Mouse (Mus musculus): Measurements from ENCODE around the gene Rasgrf2. TPM values are rescaled to one million over a fixed set of nuclear protein-coding genes. Genes with fewer than 3 reads are reported as not detected.
"Not testable (repeated sequence)": the region's sequence is repeated elsewhere in the genome, so short reads cannot be mapped to it uniquely, and the experiment has no call there.

The Rasgrf2 gene
- polyA plus RNA-seq (2016; fragmentation: Nextera tagmentation; extraction: Ambion mirVana): 0.64 and 0.88 TPM in 2 replicates

DNA sequence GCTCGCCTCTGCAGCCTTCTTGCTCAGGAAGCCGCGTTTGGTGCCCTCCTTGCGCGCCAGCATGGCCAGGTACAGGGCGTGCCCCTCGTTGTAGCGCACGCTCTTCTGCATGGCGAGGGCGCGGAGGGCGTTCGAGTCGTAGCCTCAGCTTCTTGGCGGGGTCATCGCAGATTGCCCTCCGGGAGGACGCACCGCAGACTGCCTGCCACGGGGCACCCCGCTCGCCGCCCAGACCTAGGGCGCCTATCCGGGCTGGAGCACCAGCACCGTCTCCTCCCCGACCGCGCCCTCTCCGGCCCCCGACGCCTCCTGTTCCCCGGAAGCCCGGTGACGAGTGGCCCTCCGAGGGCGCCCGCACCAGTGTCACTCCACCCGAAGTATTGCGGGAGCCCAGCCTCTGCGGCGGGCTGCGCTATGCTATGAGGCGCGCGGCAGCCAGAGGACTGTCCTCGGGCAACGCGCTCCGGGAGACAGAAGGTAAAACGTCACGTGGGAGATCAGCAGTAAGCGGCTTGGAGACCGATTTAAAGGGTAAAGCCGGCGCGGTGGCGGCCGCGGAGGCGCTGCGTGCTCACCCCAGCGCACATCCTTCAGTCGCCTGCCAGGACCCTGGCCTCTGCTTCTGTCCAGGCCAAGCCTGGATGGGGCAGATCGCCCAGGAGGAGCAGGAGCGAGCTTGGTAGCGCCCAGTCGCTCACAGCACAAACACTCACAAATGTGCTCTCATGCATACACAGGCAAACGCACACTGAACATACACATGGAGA lies at the start of gene Rasgrf2:
Gene Rasgrf2, minus strand, starts transcription at position 273 of the 767 bp plus-strand sequence.
- H3K27ac ChIP-seq: no peak within 1 kb of the TSS
- peak within 1 kb of the TSS; percentile 59 for H3K4me3 ChIP-seq
- H3K4me2 ChIP-seq (replicated peaks): peak within 1 kb of the TSS; percentile 99
- no peaks in the 10 kb centered on the region for H3K9me3 ChIP-seq (replicated peaks)
- H3K36me3 ChIP-seq: no peaks in the 10 kb centered on the region
- WGBS: 2% methylated on average over 67 of the region's 70 CpGs
- H3K27me3 ChIP-seq: peaks cover 32% of the 10 kb centered on the region
- H3K4me1 ChIP-seq: peaks cover 10% of the 10 kb centered on the region
- peak; percentile 95 for ATAC-seq (ENCODE audit: low FRiP score)
- H3K9ac ChIP-seq: peak within 1 kb of the TSS; percentile 58

DNA sequence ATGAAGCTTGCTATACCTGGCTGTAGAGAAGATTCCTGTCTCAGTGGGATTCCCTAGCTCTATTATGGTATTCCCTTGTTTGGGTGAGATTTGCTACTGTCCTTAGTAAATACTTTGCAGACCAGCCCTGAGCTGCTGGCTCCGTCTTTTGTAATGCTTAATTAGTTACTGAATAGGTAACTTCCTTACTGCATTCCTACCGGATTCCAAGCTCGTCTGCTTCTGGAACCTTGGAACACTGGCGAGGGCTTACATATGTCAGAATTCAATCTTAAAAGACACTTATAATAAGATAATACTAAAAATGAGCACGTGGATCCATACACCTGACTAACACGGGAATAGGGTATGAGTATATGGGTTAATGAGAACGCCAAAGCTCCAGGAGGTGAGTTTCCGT lies 41.2 kb upstream of the Rasgrf2 start:
- H3K36me3 ChIP-seq; H3K27me3 ChIP-seq; H3K9ac ChIP-seq; H3K4me1 ChIP-seq; H3K4me2 ChIP-seq (replicated peaks); H3K9me3 ChIP-seq (replicated peaks); ATAC-seq (ENCODE audit: low FRiP score); H3K4me3 ChIP-seq; H3K27ac ChIP-seq: not testable (repeated sequence)
- 82% methylated on average over 8 of the region's 8 CpGs for WGBS

- no peak overlapping the region for H3K27ac ChIP-seq
Measured at GRCm38 (mm10) chr13:92150551-92150950, 19.1 kb upstream of the Rasgrf2 start.

DNA sequence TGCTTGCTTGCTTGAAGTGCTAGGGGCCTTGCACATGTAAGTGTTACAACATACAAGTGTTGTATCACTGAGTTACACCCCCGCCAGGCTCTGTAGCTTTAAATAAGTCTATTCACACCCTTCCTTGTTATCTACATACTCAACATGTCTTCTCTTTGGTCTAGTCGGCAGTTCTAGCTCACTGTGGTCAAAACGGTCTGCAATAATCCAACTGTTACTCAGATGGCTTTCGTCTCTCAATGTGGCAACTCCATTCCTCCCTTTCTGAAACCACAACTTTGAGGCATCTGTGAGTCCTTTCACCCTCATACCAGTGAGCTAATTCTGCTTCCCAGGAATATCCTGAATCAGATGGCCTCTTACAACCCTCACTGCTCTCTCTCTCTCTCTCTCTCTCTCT lies 17.4 kb upstream of the Rasgrf2 start:
- H3K27me3 ChIP-seq: no peaks in the 10 kb centered on the region
- H3K36me3 ChIP-seq: no peaks in the 10 kb centered on the region
- H3K9ac ChIP-seq: no peak overlapping the region
- no peak overlapping the region for H3K4me3 ChIP-seq
- H3K27ac ChIP-seq: no peak overlapping the region
- H3K4me2 ChIP-seq (replicated peaks): no peak overlapping the region
- no peak for ATAC-seq (ENCODE audit: low FRiP score)
- peaks cover 11% of the 10 kb centered on the region for H3K9me3 ChIP-seq (replicated peaks)
- H3K4me1 ChIP-seq: no peaks in the 10 kb centered on the region
- WGBS: 82% methylated on average over 4 of the region's 4 CpGs

More at GRCm38 (mm10) chr13:92150551-92150950, 19.1 kb upstream of the Rasgrf2 start:
- no peak for ATAC-seq (ENCODE audit: low FRiP score)
- Histone ChIP-seq H3K9me3 (replicated peaks) (peaks cover 7% of the 10 kb centered on the region), H3K27me3 (no peaks in the 10 kb centered on the region), H3K9ac (no peak overlapping the region), H3K4me3 (no peak overlapping the region), H3K36me3 (no peaks in the 10 kb centered on the region), H3K4me2 (replicated peaks) (no peak overlapping the region), H3K4me1 (no peaks in the 10 kb centered on the region)
- WGBS: 85% methylated on average over 3 of the region's 3 CpGs

- Histone ChIP-seq H3K27ac (no peak overlapping the region), H3K9ac (no peak overlapping the region), H3K36me3 (no peaks in the 10 kb centered on the region), H3K4me2 (replicated peaks) (no peak overlapping the region), H3K27me3 (peaks cover 30% of the 10 kb centered on the region), H3K4me1 (peaks cover 10% of the 10 kb centered on the region), H3K9me3 (replicated peaks) (no peaks in the 10 kb centered on the region), H3K4me3 (no peak overlapping the region)
- WGBS: 92% methylated on average over 3 of the region's 3 CpGs
- ATAC-seq (ENCODE audit: low FRiP score): no peak
Measured at GRCm38 (mm10) chr13:92134792-92135191, 3.3 kb upstream of the Rasgrf2 start.

- ATAC-seq (ENCODE audit: low FRiP score): no peak
- no peaks in the 10 kb centered on the region for H3K36me3 ChIP-seq
- 65% methylated on average over 2 of the region's 2 CpGs for WGBS
- no peak overlapping the region for H3K4me2 ChIP-seq (replicated peaks)
- no peak overlapping the region for H3K27ac ChIP-seq
- no peak overlapping the region for H3K9ac ChIP-seq
- H3K4me1 ChIP-seq: peaks cover 10% of the 10 kb centered on the region
- no peaks in the 10 kb centered on the region for H3K9me3 ChIP-seq (replicated peaks)
- no peak overlapping the region for H3K4me3 ChIP-seq
- H3K27me3 ChIP-seq: peaks cover 32% of the 10 kb centered on the region
Measured at GRCm38 (mm10) chr13:92132599-92132998, 1.1 kb upstream of the Rasgrf2 start.

- Histone ChIP-seq H3K9me3 (replicated peaks) (no peaks in the 10 kb centered on the region), H3K4me1 (peaks cover 10% of the 10 kb centered on the region), H3K4me3 (peak overlapping the region; percentile 59), H3K27me3 (peaks cover 32% of the 10 kb centered on the region), H3K27ac (no peak overlapping the region), H3K9ac (peak overlapping the region; percentile 58), H3K4me2 (replicated peaks) (peak overlapping the region; percentile 99), H3K36me3 (no peaks in the 10 kb centered on the region)
- peak; percentile 41; the same call in 1 of the 2 replicates for ATAC-seq (ENCODE audit: low FRiP score)
- WGBS: 11% methylated on average over 22 of the region's 22 CpGs
Measured at GRCm38 (mm10) chr13:92130994-92131383, 467 bp downstream of the Rasgrf2 start.

GRCm38 (mm10) chr13:92129877-92130276 lies 1.6 kb downstream of the Rasgrf2 start:
- peaks cover 10% of the 10 kb centered on the region for H3K4me1 ChIP-seq
- no peak overlapping the region for H3K4me3 ChIP-seq
- H3K27me3 ChIP-seq: peaks cover 32% of the 10 kb centered on the region
- no peak overlapping the region for H3K9ac ChIP-seq
- H3K36me3 ChIP-seq: no peaks in the 10 kb centered on the region
- H3K9me3 ChIP-seq (replicated peaks): no peaks in the 10 kb centered on the region
- no peak overlapping the region for H3K4me2 ChIP-seq (replicated peaks)
- H3K27ac ChIP-seq: no peak overlapping the region
- WGBS: 83% methylated on average over 4 of the region's 4 CpGs
- ATAC-seq (ENCODE audit: low FRiP score): no peak

DNA sequence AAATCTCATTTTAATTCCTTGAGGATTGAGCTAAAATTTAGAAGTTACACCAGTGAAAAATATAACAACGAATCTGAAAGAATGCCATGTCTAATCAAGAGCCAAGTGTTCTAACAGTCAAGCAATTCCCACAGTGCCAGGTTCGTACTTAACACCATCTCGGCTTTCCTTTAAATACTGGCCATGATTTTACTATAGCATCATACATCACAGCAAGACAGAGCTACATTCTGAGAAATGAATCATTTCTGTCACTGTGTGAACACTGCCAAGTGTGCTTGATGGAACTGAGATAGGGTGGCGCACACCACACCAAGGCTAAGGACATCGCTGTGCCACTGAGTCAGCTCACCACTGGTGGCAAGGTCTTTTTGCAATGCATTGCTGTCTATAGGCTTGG lies 5.6 kb downstream of the Rasgrf2 start:
- Histone ChIP-seq H3K27ac (no peak overlapping the region), H3K27me3 (peaks cover 13% of the 10 kb centered on the region), H3K9me3 (replicated peaks) (no peaks in the 10 kb centered on the region), H3K4me2 (replicated peaks) (no peak overlapping the region), H3K9ac (no peak overlapping the region), H3K36me3 (no peaks in the 10 kb centered on the region), H3K4me1 (peaks cover under 1% of the 10 kb centered on the region; the same call in 1 of the 2 replicates), H3K4me3 (no peak overlapping the region)
- WGBS: 92% methylated on average over 5 of the region's 5 CpGs
- ATAC-seq (ENCODE audit: low FRiP score): no peak

DNA sequence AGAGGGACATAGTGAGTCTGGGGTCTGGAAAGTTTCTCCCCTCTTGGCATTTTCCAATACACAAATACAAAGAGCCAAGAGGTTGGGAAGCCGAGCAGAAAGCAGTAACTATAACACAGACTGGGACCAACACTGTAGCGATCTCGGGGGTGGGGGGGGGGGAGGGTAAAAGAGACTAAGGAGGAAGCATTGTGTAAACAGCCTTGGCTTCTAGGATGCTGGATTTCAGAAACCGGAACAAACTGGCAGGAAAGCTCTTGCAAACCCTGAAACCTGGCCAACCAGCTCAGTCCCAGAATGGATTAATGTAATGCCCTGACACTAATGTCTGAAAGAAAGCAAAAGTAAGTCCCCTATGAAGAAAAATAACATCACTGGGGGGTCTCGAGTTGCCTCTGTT lies 11.8 kb downstream of the Rasgrf2 start:
- Histone ChIP-seq H3K4me1 (no peaks in the 10 kb centered on the region), H3K9me3 (replicated peaks) (no peaks in the 10 kb centered on the region), H3K36me3 (no peaks in the 10 kb centered on the region), H3K27me3 (no peaks in the 10 kb centered on the region), H3K9ac (no peak overlapping the region), H3K4me3 (no peak overlapping the region), H3K4me2 (replicated peaks) (no peak overlapping the region), H3K27ac (no peak overlapping the region)
- 66% methylated on average over 5 of the region's 5 CpGs for whole genome bisulfite sequencing
- ATAC-seq (ENCODE audit: low FRiP score): no peak

- ATAC-seq (ENCODE audit: low FRiP score): no peak
- Histone ChIP-seq H3K9me3 (replicated peaks) (no peaks in the 10 kb centered on the region), H3K9ac (no peak overlapping the region), H3K4me1 (no peaks in the 10 kb centered on the region), H3K27ac (no peak overlapping the region), H3K4me3 (no peak overlapping the region), H3K27me3 (no peaks in the 10 kb centered on the region), H3K4me2 (replicated peaks) (no peak overlapping the region), H3K36me3 (no peaks in the 10 kb centered on the region)
- 76% methylated on average over 3 of the region's 3 CpGs for WGBS
Measured at GRCm38 (mm10) chr13:92114076-92114475, 17.4 kb downstream of the Rasgrf2 start.

GRCm38 (mm10) chr13:92108237-92108636 lies 23.2 kb downstream of the Rasgrf2 start:
- Histone ChIP-seq H3K9ac (no peak overlapping the region), H3K36me3 (no peaks in the 10 kb centered on the region), H3K9me3 (replicated peaks) (no peaks in the 10 kb centered on the region), H3K4me3 (no peak overlapping the region), H3K27ac (no peak overlapping the region), H3K4me2 (replicated peaks) (no peak overlapping the region), H3K27me3 (no peaks in the 10 kb centered on the region), H3K4me1 (no peaks in the 10 kb centered on the region)
- ATAC-seq (ENCODE audit: low FRiP score): no peak
- 78% methylated on average over 4 of the region's 4 CpGs for WGBS

DNA sequence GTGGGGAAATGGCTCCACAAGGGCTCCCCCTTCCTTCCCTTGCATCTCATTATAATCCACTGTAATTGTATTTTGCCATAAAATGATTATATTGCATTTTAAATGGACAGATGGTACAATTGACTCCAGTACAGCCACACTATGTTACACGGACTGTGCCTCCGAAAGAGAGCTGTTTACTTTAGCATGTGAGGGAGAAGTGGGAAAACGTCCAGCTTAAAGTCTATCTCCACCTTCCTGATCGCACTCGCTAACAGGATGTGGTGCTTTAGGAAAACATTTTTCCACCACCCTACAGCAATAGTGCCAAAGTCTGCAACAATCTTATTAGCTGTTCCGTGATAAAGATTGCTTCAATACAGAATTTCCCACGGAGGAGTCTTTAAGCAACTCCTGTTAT lies 27.2 kb downstream of the Rasgrf2 start:
- Histone ChIP-seq H3K27me3 (no peaks in the 10 kb centered on the region), H3K36me3 (no peaks in the 10 kb centered on the region), H3K9ac (no peak overlapping the region), H3K9me3 (replicated peaks) (no peaks in the 10 kb centered on the region), H3K4me3 (no peak overlapping the region), H3K4me1 (no peaks in the 10 kb centered on the region), H3K27ac (no peak overlapping the region), H3K4me2 (replicated peaks) (no peak overlapping the region)
- 79% methylated on average over 7 of the region's 7 CpGs for WGBS
- no peak for ATAC-seq (ENCODE audit: low FRiP score)

All from hindbrain, embryonic 12.5 days (tissue).